Mouse (Mus musculus): ENCODE measurements around the gene Tas2r119. TPM values are rescaled to one million over a fixed set of nuclear protein-coding genes. Genes with fewer than 3 reads are reported as not detected.
"Not testable (repeated sequence)": the region's sequence is repeated elsewhere in the genome, so short reads cannot be mapped to it uniquely, and the experiment has no call there.

Tas2r119 gene
- not detected for total RNA-seq (2021)
- long read RNA-seq, experiment 1 = 0 reads
- long read RNA-seq, experiment 2 = 0 reads

DNA sequence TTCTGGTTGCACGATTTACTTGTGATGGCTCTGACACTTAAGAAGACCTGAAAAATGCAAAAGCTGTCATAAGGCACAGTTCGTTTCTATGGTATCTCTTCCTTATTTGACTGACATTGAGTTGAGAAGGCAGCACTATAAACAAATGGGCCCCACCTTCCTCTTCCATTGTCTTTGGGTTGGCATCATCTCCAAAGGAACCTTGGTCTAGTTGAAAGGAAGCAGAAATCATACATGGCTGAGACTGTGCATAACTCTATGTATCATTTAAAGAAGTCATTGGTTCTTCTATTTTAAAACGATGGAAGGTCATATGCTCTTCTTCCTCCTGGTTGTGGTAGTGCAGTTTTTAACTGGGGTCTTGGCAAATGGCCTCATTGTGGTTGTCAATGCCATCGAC lies at the start of gene Tas2r119:
Gene Tas2r119 (plus strand): TSS at position 301 of the 400 bp plus-strand sequence.
- no peak for DNase-seq

DNA sequence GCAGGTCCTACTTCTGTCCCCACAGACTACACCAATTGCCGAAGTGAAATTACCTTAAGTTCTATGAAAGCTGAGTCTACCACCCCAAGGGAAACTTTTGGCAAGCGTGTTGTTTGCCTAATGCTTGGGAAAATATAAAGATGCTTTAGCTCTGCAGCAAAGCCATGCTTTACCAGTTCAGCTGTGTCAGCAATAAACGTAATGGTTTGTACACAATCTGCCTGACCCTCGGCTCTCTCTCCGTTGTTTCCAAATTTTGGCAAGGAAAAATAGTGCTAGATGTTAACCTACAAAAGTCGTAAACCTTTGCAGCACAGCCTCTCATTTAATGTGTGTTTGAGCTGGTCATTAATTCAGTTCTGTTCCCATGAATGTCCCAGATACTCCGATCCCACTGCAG lies 44.8 kb upstream of the Tas2r119 start:
- no peak for DNase-seq

DNA sequence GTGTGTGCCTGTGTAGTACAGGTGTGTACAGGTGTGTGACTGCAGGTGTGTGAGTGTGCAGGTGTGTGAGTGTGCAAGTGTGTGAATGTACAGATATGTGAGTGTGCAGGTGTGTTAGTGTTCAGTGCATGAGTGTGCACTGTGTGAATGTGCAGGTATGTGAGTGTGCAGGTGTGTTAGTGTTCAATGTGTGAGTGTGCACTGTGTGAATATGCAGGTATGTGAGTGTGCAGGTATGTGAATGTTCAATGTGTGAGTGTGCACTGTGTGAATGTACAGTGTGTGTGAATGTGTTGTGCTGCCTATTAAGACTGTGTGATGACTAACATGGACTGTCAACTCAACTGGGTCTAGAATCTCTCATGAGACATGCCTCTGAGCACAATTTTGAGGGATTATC lies 35.4 kb upstream of the Tas2r119 start:
- DNase-seq = no peak

DNA sequence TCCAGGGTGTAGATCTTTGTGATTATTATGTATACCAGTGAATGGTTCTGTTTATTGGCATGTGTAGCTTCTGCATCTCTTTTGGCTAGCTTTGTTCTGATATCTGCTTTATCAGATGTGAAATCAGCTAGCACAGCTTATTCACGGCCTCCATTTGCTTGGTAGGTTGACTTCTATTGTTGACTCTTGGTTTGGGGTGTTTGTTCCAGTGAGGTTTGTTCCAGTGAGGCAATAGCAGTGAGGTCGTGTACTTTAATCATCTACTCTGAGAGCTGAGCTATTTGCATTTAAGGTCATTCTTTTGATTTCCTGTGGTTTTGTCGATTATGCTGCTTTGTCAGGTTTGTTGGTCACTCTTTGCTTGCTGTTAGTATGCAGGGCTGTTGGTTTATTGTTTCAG lies 32.8 kb upstream of the Tas2r119 start:
- no peak for DNase-seq

DNA sequence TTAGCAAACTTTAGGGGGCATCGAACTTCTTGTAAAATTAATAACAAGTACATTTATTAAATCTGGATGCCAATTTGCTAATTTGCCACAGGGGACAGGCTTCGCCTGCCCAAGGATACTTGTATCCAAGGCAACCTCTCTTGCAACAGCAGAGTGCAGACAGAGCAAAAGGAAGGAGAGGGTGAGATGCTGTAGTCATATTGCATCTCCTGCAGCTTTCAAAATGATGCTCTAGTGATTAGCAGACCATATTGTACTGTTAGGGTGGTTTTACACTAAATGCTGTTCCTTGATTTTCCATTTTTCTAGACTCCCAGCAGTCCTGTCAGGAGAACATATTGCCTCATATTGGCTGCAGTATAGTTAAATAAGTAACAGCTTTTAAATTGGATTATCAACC lies 23.7 kb upstream of the Tas2r119 start:
- no peak for DNase-seq

DNA sequence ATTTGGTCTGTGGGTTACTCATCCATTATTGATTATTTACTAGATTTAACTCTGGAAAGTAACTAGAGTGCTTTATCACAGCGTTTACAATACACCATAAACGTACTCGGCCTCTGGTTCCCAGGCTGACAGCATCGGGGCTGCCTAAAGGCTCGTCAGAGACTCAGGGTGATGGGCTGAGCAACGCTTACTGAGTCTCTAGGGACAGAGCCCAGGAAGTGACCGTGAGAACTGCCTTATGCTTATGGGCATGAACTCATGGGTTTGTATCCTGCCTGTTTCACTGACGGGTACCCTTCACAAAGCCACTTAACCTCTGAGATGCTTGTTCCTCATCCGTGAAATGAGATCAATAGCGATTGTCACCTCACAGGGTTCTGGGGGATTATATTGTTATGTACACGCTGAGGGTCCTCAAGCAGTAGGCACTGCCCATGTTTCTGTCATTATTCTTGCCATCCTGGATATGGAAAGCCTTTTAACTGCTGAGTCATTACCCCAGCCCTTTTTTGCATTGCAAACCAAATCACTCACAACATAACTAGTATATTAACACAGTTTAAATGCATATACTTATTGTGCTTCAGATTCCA lies 23.1 kb upstream of the Tas2r119 start:
- DNase-seq = no peak

DNA sequence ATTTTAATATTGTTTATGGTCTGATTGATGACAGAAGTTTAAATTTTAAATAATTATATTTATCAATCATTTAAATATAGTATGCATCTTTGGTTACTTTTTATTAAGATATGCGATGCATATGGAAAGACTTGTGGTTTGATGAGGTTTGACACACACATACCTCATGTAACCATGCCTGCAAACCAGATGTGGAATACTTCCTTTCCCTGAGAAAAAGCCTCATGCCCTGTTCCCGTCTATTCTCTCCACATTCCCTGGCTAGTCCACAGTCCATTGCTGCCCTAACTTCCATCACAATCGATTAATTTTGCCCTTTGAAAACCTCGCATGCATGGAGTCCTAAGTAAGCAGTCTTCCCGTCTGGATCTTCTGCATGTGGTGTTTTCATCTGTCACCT lies 21.0 kb upstream of the Tas2r119 start:
- DNase-seq = no peak

DNA sequence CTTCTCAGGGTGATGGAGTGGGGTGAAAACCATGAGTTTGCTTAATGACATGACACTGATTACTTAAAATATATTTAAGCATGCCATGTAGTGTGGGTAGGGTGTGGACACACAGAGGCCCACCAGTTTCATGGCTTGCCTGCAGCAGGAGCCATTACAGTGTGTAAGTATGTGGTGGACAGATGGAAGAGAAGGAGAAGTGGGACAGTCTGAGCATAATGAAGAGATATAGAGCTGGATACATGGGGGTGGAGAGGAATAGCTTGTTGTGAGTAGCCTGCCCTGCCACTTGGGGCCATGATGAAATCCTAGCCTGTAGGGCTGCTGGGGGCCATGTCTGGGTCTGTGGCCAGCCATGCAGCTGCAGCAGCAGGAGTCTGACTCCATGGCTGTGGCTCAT lies 16.8 kb upstream of the Tas2r119 start:
- no peak for DNase-seq

DNA sequence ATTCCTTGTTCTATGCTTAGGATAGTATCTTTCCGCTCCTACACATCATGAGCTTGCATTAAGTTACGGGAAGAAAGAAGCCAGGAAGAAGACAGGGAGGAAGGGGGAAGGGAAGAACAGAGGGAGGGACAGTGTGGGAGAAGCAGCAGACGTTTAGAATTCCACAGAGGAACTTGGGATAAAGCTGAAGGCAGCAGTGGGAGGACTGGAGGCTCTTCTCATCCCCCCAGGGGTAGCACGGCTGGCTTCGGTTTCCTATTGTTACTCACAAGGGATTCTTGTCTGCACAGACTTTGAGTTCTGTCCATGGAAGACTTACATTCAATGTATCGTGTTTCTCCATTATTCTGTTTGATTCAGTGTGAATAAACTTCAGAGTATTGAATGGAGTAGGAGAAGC lies 5.3 kb upstream of the Tas2r119 start:
- DNase-seq = no peak

DNA sequence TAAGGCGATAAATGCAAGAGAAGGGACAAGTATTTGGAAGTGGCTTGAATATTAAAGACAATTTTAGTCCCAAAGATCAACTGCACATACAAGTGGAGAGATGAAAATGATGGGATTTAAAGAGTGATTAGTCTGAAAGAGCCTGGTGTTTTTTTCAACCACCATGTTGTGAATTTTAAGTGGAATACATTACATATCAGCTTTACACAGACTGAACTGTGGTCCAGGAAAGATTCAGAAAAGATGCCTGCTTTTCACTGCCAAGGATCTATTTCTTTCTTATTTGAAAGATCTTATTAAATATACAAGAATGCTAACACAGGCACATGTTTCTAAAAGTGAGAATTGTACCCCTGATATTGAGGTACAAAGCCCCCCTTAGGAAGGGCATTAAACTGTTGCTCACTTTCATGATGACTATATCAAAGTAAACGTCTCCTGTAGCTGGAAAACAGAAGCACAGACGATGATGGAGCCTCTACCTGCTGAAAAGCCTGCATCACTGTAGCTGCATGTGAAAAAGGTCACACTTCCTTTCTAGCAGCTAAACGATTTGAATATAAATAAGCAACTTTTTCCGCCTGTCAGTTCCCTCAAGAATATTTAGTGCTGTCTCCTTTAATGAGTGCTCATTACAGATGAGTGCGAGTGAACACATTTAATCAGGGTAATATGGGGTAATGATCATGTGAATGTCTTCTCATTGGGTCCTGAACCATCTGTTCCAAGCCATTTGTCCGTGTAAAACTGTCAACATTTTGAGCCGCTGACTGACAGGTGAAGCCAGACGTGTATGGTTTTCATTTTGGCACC lies 4.7 kb upstream of the Tas2r119 start:
- DNase-seq = no peak

DNA sequence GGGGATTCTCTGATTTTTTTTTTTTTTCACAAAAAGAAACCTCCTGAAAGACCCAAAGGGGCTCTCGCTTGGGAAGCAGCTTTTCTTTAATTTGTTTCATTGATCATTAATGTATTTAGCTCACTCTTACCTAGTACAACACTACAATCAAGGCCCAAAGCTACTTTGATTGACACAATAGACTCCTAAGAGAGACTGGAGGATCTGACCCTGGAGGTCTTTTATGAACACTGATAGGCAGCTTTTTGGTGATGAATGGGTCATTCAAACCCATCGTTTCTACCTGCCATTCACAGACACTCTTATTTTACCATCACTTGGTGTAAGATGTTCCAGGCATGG lies 4.1 kb upstream of the Tas2r119 start:
- DNase-seq = no peak

DNA sequence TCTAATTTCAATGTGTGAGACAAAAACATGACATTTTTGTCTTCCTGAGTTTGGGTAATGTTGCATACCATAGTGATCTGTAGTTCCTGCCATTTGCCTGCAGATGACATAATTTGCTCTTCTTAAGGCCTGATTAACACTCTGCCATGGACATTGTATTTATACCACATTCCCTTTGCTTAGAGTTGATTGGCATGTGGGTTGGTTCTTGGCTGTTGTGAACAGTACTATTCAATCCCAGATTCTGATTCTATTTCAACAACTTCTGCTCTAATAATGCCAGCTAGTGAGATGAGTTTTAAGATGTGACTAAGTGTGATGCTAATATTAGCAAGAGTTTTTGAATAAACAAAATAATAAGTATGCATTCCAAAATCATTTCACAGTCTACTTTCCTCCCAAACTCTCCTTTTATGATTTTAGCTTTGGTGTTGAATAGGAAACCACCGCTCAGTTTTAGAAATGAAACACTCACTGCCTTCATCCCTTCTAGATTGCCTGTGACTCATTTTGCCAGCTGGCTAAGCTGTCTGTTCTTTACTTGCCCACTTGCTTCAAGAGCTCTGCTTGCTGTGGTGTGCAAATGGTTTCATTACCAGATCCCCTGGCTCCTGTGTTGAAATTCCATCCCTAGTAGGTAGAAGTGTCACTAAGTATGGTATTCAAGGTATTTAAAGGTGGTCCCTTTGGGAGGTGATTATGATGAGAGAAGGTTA lies 3.1 kb downstream of the Tas2r119 start:
- DNase-seq = no peak

DNA sequence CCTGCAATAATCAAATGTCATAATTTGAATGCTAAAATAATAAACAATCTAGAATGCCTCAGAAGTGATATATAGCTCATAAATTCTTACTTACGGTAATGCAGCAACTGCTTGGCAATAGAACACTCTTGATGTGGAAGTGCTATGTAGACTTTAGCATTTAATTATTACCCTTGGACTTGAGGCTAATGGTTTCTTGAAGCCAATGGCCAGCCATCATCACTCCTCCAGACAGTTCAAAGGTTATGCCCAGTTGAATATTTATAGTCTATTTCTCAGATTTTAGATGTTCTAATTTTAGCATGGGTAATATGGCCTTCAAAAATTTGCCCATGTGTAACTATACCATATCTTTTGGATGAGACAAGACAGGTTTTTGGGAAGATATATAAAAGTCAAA lies 4.9 kb downstream of the Tas2r119 start:
- DNase-seq = no peak

DNA sequence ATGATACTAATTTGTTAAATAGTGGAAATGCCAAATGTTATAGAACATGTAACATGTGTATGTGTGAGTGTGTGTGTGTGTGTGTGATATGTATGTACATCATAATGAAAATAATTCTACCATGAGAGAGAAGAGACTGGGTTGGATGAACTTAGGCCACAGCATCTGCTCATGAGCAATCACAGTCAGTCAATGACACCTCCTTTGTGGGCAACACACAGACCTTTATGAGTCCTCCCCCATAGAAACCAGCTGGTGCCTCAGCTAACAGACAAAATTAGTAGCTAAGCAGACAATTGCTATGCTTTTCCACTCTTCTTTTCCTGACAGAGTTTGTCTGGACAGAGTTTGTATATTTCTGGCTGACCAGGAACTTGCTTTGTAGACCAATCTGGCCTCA lies 7.9 kb downstream of the Tas2r119 start:
- no peak for DNase-seq

DNA sequence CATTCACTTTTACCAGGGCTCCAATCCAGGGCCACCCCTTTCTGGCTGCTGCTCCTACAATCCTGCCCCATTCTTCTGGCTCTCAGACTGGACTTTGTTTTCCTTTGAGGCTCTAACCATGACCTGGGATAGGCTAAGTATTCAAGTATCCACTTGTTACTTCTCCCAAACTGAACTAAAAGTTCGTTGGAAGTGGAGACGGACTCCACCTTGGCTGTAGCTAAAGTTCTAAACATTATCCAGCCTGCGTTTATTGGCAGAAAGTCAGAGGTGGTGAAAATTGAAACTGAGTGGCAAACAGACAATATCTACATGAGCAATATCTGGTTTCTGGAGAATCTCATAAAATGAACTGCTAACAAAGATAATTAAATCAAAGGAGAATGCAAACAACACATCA lies 12.8 kb downstream of the Tas2r119 start:
- no peak for DNase-seq

DNA sequence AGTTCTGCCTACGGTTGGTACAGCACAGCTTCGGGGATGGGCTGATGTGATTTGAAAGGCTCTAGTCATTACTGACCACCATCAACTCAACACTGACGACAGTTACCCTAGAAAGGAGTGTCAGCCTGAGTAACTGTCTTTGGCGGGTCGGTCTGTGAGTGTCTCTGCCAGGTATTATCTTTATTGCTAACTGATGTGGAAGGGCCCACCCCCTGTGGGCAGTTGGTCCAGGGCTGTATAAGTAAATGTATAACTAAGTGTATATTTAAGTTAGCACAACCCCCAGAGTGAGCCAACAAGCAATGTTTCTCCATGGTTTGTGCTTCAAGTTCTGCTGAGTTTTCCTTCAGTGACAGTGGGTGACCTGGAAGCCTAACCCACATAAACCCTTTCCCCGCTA lies 13.3 kb downstream of the Tas2r119 start:
- DNase-seq = no peak

DNA sequence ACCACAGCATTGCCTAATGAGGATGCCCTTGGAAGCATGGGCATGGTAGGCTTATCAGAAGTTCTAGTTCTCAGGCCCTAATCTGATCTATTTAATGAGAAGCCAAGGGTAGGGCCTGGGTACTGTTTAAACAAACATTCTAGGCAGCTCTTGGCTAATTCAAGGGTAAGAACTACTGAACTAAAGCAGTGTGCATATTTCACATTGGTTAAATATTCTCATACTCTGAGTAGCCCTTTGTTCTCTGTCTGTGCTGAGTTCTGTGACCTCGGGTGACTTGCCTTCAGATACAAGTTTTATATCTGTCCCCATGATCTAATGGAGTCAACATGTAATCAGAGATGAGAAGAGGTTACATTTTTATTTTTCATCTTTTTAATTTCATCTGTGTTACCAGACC lies 15.9 kb downstream of the Tas2r119 start:
- no peak for DNase-seq

DNA sequence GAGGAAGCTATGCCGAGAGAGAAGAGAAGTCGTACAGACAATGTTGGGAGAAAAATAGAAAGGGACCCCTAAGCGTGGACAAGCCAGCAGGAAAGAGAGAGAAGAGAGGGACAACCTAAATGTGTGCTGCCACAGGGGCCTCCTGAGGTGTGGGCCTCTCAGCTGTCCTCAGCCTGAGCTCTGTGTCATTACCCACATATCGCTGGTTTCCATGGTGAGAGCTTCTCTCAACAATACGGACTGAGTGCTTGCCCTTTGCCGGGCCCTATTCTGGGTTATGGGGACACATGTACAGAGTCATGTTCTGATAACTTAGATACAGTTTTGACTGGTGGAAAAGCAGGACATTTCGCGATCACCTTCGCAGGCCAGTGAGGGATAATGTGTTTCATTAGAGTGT lies 21.0 kb downstream of the Tas2r119 start:
- DNase-seq = no peak

DNA sequence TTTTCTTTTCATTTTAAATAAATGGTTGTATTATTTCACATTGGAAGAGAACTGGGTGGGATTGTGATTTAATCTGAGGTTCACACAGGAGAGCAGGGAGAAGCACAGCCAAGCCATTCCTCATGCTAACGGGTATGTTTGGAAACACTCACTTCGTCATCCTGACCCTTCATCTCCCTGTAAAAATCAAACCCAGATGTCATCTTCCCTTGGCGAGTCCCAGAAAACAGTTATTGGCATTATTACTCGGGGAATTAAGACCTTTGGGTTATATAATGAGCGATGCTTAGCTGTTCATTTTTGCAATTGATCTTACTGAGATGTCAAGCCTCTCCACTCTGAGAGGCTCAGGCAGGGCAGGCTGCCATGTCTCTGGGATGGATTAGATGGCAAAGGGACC lies 21.5 kb downstream of the Tas2r119 start:
- no peak for DNase-seq

DNA sequence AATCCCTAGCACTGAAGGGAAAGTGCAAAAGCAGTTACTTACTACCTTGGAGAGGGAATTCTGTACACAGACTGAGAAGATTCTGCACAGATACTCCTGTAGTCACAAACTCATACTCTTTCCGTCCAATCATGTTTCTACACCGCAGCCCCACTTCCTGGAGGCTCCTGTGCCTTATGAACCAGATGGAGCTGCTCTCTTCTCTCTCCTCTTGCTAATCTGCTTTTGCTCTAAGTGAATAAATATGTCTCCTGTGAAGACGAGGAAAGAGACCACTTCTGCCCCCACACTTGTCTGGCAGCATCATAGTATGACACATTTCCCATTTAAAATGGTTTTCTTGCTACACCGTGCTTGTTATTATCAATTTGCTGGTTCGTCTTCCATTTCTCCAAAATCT lies 26.2 kb downstream of the Tas2r119 start:
- no peak for DNase-seq

DNA sequence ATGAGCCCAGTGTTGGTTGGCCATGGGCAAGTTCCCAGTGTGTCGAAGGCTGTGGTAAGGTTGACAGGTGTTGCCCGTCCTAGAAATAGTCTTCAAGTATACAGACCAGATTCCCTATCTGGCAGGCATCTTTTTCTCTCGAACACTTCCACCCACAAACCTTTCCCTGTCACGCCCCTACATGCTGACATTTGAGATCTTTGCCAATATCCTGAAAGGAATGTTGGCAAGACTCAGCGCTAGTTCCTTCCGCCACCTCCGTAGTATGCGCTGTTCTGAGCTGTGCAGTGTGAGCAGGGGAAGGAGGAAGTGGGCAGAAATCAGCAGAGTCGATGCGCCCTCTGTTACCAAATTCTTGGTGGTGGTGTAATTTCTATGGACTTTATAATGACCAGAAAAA lies 27.8 kb downstream of the Tas2r119 start:
- no peak for DNase-seq

DNA sequence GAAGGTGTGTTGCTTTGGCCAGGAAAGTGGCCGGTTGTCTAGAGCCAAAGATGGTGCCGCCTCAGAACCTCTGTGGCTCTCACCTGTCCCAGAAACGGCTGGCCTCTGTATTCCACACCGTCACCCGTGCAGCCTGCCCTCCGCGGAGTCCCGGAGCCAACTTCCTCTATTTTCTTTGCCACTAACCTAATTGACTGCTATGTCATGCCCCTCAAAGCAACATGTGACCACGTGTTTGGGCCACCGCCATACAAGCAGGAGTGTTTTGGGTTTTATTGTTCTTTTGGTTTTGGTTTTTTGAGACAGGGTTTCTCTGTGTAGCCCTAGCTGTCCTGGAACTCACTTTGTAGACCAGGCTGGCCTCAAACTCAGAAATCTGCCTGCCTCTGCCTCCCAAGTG lies 37.6 kb downstream of the Tas2r119 start:
- not testable (repeated sequence) for DNase-seq

DNA sequence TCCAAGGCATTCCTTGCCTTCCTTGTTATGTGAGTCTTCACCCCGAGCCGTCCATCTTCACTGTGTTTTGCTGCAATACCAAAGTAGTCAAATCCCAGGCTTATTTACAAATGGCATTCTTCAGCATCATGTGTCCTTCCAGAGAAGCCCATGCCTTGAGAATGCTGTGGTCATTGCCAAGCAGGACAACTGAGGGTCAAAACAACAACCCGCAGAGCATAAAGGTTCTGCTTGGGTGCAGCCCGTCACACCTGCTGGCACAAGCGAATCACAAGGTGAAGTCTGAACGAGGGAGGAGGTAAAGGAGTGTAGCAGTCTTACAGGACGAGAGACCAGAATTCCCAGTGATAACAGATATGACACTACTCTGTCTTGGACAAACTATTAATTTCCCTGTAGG lies 45.9 kb downstream of the Tas2r119 start:
- DNase-seq = no peak

DNA sequence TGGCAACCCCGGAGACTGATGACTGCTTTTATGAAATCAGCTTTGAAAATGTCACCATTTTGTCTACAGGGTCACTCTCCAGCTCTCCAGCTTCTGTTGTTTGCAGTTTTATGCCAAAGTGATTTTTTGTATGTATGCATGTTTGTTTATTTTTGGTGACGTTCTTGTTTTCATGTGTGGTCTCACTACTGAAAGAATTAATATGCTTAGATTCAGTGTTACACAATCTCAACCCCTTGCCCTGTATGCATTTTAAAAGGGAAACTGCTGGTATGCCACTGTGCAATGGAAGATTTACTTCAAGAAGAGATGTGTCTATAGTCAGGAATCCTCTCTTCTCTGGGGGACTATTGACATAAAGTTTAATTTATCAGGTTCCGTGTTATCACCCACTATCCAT lies 48.3 kb downstream of the Tas2r119 start:
- DNase-seq = no peak

Data from adrenal gland, postnatal 36 days (tissue).